Mouse (Mus musculus) right cerebral cortex, postnatal 25 days (tissue): ENCODE data around the gene St8sia1.

Experiments used
- DNase-seq: peaks from one replicate; pipeline ENCODE4 v3.0.0; 2022

Gene St8sia1

GRCm38 (mm10) chr6:142908412-142908811 is 55.8 kb downstream of the St8sia1 start:
- DNase-seq, result no peak

GRCm38 (mm10) chr6:142895371-142895770 is 68.9 kb downstream of the St8sia1 start:
- no peak for DNase-seq

- DNase-seq, result no peak
Measured at GRCm38 (mm10) chr6:142893716-142894115, 70.5 kb downstream of the St8sia1 start.

- no peak for DNase-seq
Measured at GRCm38 (mm10) chr6:142890321-142890720, 73.9 kb downstream of the St8sia1 start.

GRCm38 (mm10) chr6:142888970-142889740 is 75.1 kb downstream of the St8sia1 start:
- no peak for DNase-seq

- no peak for DNase-seq
Measured at GRCm38 (mm10) chr6:142888346-142888745, 75.9 kb downstream of the St8sia1 start.

- DNase-seq, result no peak
Measured at GRCm38 (mm10) chr6:142887375-142887774, 76.9 kb downstream of the St8sia1 start.

- DNase-seq, result no peak
Measured at GRCm38 (mm10) chr6:142885364-142886154, 78.7 kb downstream of the St8sia1 start.

- DNase-seq, result no peak
Measured at GRCm38 (mm10) chr6:142884128-142884527, 80.1 kb downstream of the St8sia1 start.

- no peak for DNase-seq
Measured at GRCm38 (mm10) chr6:142880849-142881470, 83.3 kb downstream of the St8sia1 start.

GRCm38 (mm10) chr6:142878744-142879701 is 85.2 kb downstream of the St8sia1 start:
- peak; percentile 16 for DNase-seq

- DNase-seq, result no peak
Measured at GRCm38 (mm10) chr6:142877221-142877620, 87.0 kb downstream of the St8sia1 start.

- no peak for DNase-seq
Measured at GRCm38 (mm10) chr6:142876279-142876899, 87.9 kb downstream of the St8sia1 start.

- DNase-seq, result no peak
Measured at GRCm38 (mm10) chr6:142873795-142874563, 90.3 kb downstream of the St8sia1 start.

GRCm38 (mm10) chr6:142869715-142870422 is 94.4 kb downstream of the St8sia1 start:
- no peak for DNase-seq

- peak; percentile 43 for DNase-seq
Measured at GRCm38 (mm10) chr6:142867471-142868055, 96.7 kb downstream of the St8sia1 start.

GRCm38 (mm10) chr6:142867023-142867422 is 97.2 kb downstream of the St8sia1 start:
- DNase-seq, result no peak

- DNase-seq, result no peak
Measured at GRCm38 (mm10) chr6:142865199-142865598, 99.1 kb downstream of the St8sia1 start.

GRCm38 (mm10) chr6:142863881-142864280 is 100.4 kb downstream of the St8sia1 start:
- DNase-seq, result no peak

GRCm38 (mm10) chr6:142862265-142862664 is 102.0 kb downstream of the St8sia1 start:
- DNase-seq, result no peak
